Mouse (Mus musculus) frontal cortex, postnatal 36 days (tissue): Measurements from ENCODE around the gene Arhgef15.

Experiments used
- DNase-seq, 2 experiments: peaks; one replicate each; pipeline ENCODE4 v3.0.0; 2022; ENCODE audit warnings: low spot score in 2 of 2

Gene Arhgef15

DNA sequence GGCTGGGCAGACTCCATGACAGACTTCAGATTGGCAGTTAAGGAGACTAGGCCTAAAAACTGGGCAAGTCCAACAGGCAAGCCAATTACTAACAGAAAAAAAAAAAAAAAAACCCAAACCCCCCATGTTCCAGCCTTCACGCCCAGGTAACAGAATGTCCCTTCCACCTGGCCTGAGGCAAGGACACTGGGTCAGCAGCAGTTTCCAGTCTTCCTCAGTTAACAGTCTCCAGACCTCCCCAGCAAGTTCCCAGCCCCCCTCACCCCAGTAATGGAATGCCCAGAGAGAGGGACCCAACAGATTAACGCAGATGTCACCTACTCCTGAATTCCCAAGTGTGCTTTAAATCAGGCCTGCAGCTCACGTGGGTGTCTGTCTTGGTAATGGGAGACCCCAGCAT is 34.1 kb downstream of the Arhgef15 start:
- DNase-seq = no peak

DNA sequence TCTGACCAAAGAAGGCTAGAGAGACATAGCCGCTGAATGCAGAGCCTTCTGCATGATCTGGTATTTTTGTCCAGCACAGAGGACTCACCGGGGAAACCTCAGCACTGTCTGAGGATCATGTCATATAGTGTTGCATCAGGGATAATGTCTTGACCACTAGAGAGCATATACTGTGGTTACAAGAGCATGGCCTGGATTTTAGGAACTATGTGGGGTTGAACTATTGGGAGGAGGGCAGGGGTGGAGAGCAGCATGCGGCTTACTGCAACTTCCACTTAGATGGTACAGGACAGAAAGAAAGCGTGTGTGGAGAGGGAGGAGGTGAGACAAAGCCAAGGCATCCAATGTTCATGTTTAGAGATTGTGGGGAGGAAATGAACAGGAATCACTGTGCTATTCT is 42.7 kb downstream of the Arhgef15 start:
- no peak for DNase-seq

DNA sequence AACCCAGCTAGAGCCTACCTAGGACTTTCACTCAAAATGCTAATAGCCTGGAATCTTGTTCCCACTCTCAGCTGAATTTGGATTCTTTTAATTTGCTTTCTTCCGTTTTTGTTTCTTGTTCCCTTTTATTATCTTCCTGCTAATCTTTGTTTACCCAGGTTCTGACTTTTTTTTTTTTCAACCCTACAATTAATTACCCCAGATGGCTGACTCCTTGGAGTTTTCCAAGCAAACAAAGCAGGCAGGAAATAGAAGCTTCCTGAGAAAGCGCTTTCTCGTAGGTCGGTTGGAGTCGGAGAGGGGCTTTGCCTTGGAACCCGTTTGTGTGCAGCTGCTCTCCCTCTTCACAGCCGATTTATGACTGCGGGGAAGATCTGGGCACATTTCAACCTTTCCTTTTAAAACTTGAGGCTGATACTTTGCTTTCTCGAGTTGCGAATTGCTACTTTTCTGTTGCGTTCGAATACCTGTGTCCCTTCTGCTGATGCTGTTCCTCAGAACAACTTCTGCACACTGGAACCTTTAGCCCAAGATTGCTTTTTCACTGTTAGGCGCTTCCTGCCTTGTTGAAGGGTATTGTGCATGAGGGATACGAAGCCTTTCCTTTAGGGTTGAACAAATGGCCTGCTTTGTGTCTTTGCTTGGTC is 45.6 kb downstream of the Arhgef15 start:
- DNase-seq = no peak

DNA sequence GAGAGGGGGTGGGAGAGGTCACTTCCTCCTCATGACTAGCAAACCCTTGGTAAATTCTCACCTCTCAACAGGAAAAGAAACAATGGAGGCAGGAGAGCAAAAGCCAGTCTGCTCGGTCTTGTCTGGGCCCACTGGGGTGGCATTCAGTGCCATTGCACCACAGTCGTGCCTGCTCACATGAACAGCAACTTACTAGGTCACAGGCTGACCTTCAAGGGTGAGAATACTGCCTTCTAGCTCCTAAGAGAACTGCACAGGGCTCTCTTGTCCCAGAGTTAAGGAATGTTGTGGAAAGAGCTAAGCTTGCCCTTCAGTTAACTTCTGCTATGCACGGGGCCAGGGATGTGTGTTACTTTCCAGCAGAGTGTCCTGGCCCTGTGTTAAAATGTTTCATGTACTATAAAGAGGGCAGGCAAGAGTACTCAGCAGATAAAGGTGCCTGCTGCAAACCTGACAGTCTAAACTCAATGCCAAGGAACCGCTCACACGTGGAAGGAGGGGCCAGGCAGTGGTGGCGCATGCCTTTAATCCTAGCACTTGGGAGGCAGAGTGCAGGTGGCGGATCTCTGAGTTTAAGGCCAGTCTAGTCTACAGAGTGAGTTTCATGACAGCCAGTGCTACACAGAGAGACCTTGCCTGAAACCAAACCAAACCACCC is 48.3 kb downstream of the Arhgef15 start:
- DNase-seq = no peak

DNA sequence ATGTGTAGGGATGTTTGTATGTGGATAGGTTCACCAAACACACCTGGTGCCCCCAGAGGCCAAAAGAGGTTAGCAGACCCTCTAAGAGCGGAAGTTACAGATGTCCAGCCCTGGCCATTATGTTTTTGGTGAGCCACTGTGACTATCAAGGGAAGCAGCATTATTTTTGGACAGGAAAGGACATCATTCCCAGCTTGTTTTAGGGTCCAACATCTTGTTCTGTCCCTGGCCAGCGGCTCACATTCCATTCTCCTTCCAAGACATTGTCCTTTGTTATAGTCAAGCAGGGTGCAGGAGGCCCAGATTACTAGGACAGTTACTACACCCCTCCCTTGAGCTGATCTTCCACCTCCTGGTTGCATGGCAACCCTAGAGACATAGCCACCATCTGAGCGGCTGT is 50.0 kb downstream of the Arhgef15 start:
- no peak for DNase-seq

GRCm38 (mm10) chr11:68906461-68906790 is 50.9 kb downstream of the Arhgef15 start:
- DNase-seq = no peak

GRCm38 (mm10) chr11:68905665-68906460 is 51.4 kb downstream of the Arhgef15 start:
- DNase-seq = no peak

DNA sequence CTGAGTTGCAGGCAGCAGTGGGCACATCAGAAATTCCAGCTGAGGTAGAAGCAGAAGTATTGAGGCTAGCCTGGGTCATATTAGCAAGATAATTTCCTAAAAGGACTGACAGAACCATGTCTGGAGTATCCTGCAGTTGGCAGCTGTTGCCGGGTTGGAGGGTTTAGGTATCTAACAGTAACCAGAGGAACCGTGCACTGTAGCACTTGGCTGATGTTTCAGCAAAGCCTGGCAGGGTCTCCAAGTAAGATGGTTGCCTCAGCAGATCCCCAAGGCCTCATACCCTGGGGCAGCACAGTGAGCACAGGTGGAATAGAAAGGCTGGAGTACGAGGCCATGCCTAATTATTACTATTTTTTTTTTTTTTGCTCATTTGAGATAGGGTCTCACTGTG is 52.1 kb downstream of the Arhgef15 start:
- DNase-seq = no peak

GRCm38 (mm10) chr11:68904375-68905137 is 52.7 kb downstream of the Arhgef15 start:
- peak; percentile 77 to 92 for DNase-seq

DNA sequence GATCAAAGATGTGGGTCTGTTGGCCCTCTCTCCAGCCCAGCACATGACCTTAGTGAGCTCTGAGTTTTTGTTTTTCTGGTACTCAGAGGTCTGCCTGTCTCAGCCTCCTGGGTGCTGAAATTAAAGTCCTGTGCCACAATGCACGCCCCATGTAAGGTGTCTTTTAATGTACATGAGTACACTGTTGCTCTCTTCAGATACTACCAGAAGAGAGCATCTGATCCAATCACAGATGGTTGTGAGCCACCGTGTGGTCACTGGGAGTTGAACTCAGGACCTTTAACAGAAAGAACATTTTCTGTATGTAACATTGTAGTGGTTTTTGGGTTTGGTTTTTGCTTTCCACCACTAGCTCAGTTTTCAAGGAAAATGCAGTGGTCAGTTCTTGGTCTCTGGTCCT is 53.5 kb downstream of the Arhgef15 start:
- DNase-seq = no peak

DNA sequence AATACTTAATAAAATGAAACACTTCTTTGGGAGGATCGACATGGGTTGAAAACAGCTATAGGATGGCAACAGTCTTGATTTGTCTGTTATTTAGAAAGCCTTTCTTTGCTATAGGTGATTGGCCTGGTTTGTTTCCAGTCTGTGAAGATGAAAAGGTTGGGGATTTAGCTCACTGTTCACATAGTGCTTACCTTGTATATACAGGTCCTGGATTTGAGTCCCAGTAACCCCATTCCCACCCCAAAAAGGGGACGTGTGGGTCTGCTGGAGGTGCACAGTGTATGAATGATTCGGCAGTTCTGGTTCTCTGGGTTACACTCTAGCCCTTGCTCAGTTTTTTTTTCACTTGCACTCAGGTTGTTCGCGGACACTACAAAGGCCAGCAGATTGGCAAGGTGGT is 54.5 kb downstream of the Arhgef15 start:
- DNase-seq = no peak

DNA sequence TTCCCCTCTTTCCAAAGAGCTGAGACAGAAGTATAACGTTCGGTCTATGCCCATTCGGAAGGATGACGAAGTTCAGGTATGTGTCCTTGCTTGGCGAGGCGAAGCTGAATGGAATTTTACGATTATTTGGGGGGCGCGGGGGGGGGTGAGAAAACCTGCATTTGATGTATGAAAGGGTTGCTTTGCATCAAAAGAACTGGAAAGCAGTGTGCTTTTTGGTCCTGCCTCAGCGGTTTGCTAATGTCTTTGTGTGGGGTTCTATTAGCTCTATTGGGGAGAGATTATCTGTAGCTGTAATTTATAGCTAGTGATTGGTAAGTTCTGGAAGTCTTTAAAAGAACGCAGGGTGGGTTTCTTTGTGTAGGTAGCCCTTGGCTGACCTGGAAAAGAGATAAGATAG is 54.9 kb downstream of the Arhgef15 start:
- no peak for DNase-seq

- no peak for DNase-seq
Measured at GRCm38 (mm10) chr11:68902047-68902364, 55.3 kb downstream of the Arhgef15 start.

- DNase-seq = peak; percentile 99 to 100
Measured at GRCm38 (mm10) chr11:68901351-68902046, 55.8 kb downstream of the Arhgef15 start, which contains the start of gene Rpl26. Gene Rpl26, plus strand, starts transcription at chr11:68901583.

DNA sequence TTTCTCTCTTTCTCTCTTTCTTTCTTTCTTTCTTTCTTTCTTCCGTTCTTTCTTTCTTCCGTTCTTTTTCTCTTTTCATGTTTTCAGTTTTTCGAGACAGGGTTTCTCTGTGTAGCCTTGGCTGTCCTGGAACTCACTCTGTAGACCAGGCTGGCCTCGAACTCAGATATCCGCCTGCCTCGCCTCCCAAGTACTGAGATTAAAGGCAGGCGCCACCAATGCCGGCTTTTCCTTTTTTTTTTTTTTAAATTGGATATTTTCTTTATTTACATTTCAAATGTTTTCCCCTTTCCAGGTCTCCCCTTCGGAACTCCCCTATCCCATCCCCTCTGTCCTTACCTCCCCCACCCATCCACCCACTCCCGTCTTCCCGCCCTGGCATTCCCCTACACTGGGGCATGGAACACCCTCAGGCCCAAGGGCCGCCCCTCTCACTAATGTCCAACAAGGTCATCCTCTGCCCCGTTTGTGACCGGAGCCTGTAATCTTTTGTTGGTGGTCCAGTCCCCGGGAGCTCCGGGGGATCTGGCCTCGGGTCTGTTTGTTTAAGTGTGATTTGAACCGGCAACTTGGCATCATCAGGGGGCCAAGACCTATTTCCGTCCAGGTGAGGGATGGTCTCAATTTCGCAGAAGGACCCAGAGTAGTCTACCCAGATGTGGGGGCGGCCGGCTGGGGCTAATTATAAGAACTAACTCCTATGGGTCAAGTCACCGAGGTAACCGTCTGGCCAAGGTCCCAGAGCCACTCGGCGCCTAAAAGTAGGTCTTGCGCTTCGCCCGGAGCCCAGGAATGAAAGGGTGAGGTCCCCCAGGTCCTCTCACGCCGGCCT is 56.5 kb downstream of the Arhgef15 start:
- peak in 1 of 2 experiments; percentile 8 for DNase-seq

GRCm38 (mm10) chr11:68899815-68900214 is 57.5 kb downstream of the Arhgef15 start:
- DNase-seq = no peak

DNA sequence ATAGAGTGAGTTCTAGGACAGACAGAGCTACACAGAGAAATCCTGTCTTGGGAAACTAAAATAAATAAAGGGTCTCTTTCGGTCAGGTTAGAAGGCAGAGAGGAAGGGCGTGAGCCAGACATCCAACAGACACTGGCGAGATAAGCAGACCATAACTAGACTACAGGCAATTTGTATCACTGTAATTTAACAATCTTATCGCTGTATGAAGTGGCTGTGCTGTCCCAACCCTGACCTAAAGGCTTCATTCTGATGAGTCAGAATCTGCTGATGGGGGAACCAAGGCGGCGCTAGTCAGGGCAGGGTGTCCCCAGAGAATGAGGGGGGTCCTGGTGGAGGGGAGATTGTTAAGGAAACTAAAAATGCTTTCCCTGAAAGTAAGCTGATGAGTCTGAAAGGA is 58.5 kb downstream of the Arhgef15 start:
- DNase-seq = no peak

- no peak for DNase-seq
Measured at GRCm38 (mm10) chr11:68897838-68898237, 59.4 kb downstream of the Arhgef15 start.

DNA sequence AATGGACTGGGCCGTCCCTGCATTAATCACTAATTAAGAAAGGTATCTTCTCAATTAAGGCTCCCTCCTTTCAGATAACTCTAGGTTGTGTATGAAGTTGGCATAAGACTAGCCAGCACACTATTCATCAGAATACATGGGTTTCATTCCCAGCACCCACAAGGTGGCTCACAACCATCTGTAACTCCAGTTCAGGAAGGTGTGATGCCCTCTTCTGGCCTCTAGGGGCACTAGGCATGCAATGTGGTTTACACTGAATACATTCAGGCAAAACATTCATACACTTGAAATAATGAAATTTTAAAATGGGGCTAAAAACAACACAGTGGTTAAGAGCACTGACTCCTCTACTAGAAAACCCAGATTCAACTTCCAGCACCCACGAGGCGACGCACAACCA is 60.2 kb downstream of the Arhgef15 start:
- DNase-seq = peak in 1 of 2 experiments; percentile 23

GRCm38 (mm10) chr11:68896247-68896646 is 61.0 kb downstream of the Arhgef15 start:
- no peak for DNase-seq
